Mouse (Mus musculus): ENCODE measurements around the gene Mgarp. TPM values are rescaled to one million over a fixed set of nuclear protein-coding genes. Genes with fewer than 3 reads are reported as not detected.
"Not testable (repeated sequence)": the region's sequence is repeated elsewhere in the genome, so short reads cannot be mapped to it uniquely, and the experiment has no call there.

The Mgarp gene
- not detected in 2 replicates for total RNA-seq (2015)
- not detected in 2 replicates for total RNA-seq (2017)

DNA sequence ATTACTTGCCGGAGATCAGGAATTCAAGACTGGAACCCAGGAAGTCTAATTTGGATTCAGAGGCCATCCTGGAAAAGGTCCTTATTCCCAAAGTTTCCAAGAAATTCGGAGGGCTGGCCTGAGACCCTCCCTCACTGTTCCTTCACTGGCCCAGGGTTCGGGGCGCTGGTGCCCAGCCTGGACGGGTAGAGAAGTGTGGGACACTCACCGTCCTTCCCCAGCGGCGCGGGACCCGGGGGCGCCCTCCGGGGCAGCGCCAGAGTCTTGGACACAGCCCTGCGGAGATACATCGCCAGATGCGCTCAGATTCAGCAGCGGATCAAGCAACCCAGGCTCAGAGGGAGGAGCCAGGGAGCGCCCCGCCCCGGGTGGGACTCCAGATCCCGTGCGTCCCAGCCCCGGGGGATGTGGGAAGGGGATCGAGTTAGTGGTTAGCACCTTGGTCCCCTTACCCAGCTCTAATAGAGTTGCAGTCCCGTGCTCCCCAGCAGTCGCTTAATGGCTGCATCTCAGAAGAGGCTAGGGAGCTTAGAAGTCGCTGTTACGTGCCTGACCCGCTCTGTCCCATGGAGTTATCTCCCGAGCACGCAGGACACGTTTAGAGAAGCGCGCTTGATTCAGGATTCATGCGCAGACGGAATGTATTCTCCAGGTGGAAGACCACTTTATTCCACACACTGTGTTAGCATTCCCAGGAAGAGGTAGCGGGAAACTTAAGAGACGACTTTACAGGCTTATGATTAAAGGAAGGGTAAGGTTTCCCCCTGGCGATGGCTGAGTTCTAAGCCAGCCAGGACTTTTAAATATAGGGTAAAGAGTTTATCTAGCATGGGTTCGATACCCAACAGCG is at the start of gene Mgarp:
TSS of gene Mgarp (minus strand) at position 520 of the 850 bp plus-strand sequence.
- ATAC-seq (ENCODE audit: poor library complexity, severe bottlenecking): peak; percentile 95

DNA sequence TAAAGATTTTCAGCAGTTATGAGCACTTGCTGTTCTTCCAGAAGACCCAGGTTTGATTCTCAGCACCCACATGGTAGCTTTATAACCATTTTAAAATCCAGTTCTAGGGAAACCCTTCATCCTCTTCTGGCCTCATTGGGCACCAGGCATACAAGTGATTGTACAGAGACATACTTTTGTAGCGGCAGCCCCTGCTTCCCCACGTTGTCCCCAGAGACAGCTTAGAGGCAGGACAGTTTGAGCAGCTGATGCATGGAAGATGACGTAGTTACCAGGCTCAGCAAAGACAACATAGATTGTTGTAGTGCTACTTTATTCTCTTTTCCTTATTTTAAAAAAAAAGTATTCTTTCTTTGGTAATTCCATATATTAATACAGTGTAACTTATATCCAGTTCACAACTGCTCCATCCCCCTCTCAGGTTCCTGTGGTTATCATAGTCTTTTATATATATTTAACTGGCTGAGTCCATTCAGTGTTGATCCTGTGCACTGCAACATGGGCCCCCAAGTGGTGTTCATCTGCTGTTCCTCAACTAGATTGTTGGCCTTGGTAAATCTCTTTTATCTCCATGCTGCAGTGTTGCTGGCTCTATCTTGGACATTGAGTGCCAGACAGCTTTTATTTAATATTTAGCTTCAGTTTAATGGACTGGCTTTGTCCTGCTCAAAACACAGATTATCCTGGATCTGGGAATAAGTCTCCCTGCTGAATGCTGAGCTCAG is 38.5 kb upstream of the Mgarp start:
- ATAC-seq (ENCODE audit: poor library complexity, severe bottlenecking): no peak

DNA sequence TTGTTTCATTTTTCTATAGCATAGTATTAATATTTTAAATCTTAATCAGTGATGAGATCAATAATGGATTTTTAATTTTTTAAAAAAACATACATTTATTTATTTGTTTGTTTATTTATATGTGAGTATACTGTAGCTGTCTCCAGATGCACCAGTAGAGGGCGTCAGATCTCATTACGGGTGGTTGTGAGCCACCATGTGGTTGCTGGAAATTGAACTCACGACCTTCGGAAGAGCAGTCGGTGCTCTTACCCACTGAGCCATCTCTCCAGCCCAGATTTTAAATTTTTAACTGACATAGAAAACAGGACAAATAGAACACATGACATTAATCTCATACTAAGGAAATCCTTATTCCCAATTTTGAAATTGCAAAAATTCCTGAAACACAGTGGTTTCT is 37.8 kb upstream of the Mgarp start:
- ATAC-seq (ENCODE audit: poor library complexity, severe bottlenecking): not testable (repeated sequence)

DNA sequence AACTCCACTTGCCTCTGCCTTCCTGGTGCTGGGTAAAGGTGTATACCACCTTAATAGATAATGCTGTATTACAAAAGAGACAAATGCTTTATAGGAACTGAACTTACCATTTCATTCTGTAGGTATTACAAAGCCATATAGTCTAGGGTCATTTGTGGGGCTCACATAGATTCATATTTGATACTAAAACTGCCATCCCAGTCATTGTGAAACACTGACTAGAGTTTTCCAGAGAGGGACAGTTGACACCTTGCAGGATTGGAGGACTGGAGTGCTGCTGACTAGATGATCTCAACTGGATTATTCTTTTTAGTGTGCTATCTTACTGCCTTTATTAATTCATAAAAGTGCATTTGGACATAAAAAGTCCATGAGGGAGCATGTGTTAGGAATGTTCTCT is 28.9 kb upstream of the Mgarp start:
- no peak for ATAC-seq (ENCODE audit: poor library complexity, severe bottlenecking)

DNA sequence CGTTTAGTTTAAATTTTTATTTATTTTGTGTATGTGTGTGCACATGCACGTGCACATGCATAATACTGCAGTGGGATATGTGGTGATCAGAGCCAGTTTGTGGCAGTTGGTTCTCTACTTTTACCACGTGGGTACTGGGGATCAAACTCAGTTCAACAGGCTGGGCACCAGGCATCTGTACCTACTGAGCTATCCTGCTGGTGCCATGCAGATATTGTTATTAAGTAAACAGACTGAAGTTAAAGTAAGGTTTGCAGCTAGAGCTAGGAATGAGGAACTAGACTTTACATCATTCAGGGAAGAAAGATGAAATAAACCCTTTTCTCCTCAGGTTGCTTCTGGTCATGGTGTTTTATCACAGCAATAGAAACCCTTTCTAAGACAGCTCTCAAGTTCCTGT is 25.4 kb upstream of the Mgarp start:
- peak; percentile 84 for ATAC-seq (ENCODE audit: poor library complexity, severe bottlenecking)

DNA sequence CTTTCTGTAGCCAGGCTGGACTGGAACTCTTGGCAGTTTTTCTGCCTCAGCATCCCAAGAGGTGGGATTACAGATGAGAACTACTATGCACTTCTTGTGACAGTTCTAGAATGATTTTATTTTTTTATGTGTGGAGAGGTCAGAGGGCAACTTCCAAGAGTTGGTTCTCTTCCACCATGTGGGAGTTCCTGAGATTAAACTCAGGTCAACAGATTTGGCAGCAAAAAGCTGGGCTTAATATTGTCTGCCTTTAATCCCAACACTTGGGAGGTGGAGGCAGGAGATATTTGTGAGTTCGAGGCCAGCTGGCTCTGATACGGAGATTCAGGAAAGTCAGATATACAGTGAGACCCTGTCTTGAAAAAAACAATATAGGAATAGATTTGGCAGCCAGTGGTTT is 21.4 kb upstream of the Mgarp start:
- ATAC-seq (ENCODE audit: poor library complexity, severe bottlenecking): no peak

DNA sequence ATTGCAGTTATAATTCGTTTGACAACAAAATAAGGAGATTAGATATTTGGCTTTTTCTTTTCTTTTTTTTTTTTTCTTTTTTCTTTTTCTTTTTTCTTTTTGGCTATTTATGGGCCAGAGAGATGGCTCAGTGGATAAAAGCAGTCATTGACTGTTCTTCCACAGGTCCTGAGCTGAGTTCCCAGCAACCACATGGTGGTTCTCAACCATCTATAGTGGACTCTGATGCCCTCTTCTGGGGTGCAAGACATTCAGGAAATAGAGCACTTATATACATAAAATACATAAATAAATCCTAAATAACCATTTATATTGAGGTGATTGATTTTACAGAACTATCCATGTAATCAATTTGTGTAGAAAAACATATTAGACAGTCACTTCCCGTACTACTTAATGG is 20.9 kb upstream of the Mgarp start:
- no peak for ATAC-seq (ENCODE audit: poor library complexity, severe bottlenecking)

DNA sequence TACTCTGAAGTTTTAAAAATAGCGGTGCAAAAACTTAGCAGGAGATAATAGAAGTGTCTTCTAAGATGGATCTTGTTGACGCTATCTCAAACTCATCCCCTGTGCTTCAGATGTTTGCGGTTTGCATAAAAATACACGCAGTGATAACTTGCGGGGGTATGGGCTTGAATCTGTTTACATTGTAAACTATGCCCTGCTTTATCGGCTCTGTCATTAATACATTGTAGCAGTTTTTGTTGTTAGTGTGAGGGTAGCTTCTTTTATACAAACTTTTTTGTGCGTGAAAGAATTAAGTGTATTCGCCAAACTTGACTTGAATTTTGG is 20.6 kb upstream of the Mgarp start:
- no peak for ATAC-seq (ENCODE audit: poor library complexity, severe bottlenecking)

DNA sequence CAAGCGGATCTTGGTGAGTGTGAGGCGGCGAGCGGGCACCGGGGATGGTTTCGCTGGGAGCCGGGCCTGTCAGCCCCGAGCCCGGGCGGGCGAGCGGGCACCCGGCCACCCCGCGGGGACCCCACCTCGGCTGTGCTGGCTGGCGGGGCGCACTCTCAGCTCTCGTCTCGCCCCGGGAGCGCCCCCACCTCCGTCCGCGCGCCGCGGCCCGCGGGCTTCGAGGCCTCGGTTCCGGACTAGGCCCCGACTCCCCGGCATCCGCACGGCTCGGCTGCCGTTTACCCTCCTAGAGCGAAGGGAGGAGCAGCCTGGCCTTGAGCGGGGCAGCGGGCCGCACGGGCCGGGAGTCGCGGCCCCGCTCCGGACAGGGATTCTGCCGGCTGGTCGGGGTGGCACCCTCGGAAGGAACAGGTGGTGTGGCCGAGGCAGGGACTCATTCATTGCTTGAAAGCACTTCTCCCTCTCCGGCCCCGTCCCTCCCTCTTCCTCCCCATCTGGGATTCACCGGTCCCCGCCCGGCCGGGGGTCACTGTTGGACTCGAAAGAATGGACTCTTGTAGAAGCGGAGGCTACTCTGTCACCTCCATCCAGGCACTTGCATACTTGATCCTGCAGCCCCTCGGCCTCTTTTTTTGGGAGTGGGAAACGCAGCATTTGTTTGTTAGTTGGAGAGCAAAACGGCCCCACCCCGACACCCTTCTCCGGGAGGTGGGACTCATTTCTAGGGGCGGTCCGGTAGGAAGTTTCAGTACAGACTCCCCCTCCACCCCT is 20.0 kb upstream of the Mgarp start:
- peak; percentile 29 for ATAC-seq (ENCODE audit: poor library complexity, severe bottlenecking)

DNA sequence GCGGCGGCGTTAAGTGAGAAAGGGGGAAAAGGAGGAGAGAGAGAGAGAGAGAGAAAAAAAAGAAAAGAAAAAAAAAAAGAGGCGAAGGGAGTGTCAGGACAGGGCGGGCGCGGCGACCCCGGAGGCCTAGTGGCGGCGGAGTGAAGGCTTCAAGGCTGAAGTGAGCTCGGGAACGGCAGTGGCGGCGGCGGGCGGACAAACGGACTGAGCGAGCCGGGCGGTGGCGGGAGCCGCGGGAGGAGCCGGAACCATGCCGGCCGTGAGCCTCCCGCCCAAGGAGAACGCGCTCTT is 19.5 kb upstream of the Mgarp start:
- ATAC-seq (ENCODE audit: poor library complexity, severe bottlenecking): peak; percentile 46

DNA sequence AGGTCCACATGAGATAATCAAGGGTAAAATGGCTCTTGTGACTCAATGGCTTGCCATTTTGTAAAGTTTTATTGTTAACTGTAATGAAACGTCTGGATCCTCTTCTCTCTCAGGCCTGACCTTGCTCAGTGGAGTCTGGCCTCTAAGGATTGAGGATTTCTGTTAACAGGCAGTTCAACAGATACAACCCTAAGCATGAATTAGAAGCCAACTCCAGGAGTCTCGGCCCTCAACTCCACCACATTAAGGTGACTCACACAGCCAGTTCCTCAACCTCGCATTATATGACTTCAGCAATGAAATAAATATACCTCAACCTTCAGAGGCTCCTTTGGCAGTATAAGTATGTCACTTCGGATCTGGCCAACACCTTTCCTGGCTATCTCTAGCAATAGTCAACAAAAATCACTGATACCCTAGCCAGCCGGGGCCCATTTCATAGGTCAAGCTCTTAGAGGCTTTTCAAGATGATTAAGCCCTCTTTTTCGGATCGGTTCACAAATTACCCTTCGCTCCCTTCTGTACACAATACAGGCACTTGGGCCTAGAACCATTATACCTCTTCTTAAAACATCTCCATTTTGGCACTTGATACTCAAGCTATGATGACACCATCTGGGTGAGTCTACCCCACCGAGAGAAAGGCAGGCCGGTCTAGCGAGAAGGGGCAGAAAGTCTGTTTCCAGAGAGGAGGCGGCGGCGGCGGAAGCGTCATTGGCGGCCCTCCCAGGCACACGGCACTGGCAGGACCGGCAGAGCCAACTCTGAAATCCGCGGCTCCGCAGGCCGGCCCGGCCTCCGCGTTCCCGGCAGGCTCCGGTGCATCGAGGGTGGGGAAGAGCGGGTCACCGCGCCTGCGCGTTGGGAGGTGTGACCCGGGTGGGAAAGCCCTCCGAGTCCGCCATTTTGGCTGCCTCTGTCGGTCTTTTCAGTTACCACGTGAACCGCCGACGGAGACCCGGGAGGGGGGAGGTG is 18.8 kb upstream of the Mgarp start, which contains the start of gene Naa15:
TSS of gene Naa15 (plus strand) at position 51 of the 975 bp plus-strand sequence.
- ATAC-seq (ENCODE audit: poor library complexity, severe bottlenecking): peak; percentile 91

DNA sequence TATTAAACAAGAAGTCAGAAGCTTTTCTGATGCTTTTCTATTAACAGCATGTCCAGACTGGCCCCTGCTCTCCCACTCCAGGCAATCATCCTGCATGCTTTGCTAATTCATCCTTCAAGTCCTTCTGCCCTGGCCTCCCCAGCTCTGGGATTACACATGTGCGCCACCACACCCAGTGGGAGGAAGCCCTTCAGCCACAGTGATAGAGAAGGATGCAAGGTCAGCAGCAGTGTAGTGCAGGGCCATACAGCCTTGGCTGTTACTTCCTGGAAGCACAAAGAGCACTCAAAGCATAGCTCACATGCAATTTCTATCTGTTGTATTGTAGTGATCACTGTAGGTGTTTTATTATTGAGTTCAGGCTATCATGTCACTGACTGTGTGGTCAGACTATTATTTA is 16.7 kb upstream of the Mgarp start:
- no peak for ATAC-seq (ENCODE audit: poor library complexity, severe bottlenecking)

DNA sequence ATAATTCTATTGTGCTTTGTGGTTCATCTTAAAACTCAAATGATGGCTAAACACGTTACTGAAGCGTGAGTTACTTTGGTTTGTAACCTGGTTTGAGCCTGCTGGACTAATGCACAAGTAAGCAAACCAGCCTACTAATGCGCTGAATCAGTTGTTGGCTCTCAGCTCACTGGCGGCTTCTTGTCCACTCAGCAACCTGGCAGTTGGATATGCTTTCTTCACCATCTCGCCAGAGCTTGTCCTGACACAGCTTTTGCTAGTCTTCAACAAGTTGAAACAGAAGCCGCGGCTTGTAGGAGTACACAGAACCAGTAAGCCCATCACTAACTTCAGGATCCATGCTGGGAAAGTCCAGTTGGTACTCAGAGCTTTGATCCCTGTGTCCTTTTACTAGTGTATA is 15.9 kb upstream of the Mgarp start:
- no peak for ATAC-seq (ENCODE audit: poor library complexity, severe bottlenecking)

DNA sequence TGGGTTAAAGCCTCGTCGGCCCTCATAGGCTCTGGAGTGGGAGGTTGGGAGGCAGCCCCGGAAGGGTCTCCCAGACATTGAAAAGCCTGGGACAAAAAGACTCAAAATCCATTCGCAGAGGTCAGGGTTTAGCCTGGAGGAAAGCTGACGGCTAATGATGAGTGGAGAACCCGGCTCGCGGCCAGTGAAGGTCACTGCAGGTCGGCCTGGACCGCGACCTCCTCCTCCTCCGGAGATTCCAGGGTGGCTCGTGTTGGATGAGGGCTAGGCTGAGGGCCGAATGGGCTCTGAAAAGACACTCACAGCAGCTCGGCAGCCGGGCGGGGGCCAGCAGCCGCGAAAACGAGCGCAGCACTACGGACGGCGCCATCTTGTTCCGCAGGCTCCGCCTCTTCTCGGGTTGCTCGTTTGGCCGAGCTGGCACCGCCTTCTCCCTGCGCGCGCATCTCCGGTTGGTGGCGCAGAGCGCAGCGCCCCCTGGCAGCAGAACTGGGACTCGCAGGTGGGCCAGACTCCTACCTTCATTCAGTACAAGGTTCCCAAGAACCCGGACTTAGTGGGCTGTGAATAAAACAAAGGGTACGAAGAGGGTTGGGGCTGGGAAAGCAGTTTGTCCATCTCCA is 12.1 kb upstream of the Mgarp start, which contains the start of gene Ndufc1:
TSS of gene Ndufc1 (minus strand) at position 428 of the 623 bp plus-strand sequence.
- peak; percentile 99 for ATAC-seq (ENCODE audit: poor library complexity, severe bottlenecking)

DNA sequence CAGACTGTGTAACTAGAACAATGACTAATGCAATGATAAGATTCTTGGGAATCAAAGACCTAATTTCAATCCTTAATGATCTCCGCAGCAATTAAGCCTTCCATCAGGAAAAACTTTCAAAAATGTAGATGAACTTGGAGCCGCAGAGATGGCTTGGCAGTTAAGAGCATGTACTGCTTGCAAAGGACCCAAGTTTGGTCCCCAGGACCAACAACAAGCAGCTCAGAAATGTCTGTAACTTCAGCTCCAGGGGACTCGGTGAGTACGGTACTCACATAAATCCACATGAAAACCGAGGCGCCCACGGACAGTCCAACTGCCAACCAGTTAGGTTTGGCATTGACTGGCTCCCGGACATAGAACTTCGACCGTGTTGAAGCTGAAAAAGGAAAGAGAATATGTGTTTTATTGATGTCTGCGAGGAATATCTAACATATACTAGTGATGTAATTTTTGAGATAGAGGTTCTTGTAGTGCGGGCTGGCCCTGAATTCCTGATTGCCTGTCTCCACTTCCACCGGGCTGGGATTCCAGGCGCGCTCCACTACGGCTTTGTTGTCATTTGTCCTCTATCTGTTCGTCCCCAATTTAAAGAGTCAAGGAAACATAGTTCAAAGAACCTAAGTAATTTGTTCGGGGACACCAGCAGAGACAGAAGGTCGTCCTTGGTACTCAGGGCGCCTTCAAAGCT is 11.5 kb upstream of the Mgarp start:
- ATAC-seq (ENCODE audit: poor library complexity, severe bottlenecking): peak; percentile 11; the same call in 1 of the 2 replicates

DNA sequence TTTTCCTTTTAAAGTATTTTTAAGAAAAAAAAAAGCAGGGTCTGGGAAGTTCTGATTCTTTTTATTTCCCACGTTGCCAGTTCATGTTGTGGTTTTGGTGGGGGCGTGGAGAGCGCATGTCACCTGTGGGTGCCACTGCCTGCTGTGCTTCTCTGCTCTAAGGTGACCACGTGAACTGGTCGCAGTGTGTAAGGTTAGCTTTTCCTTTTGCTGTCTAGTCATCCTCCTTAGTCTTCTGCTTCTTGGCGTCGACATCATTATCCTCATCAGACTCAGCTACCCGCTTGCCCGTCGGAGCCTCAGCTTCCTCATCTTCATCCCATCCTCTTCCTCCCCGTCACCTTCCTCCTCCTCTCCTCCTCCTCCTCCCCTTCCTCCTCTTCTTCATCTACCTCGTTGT is 6.1 kb upstream of the Mgarp start:
- no peak for ATAC-seq (ENCODE audit: poor library complexity, severe bottlenecking)

DNA sequence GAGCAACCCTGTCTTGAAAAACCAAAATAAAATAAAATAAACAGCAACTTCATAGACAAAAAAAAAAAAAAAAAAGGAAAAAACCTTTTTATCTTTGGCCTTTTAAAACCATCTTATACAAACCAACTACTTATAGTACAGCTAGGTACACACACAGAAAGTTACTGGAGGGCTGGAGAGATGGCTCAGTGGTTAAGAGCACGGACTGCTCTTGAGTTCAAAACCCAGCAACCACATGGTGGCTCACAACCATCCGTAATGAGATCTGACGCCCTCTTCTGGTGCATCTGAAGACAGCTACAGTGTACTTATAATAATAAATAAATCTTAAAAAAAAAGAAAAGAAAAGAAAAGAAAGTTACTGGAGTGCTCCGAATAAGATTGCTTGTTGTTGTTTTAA is 5.5 kb upstream of the Mgarp start:
- not testable (repeated sequence) for ATAC-seq (ENCODE audit: poor library complexity, severe bottlenecking)

DNA sequence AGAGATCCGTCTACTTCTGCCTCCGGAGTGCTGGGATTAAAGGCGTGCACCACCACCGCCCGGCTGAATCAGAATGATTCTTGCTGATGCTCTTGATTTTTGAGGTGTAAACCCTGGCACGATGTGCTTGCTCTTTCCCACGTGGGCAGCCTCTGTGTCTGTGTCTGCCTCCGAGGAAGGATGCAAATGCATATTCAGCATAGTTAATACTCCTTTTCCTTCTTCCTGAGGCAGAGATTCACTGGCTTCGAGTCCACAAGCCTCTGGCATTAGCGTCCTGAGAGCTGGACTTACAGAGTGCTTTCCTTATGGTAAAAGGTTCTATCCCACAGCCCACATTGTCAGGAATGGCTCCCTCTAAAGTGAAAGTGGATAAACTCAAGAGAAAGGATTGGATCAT is 4.1 kb upstream of the Mgarp start:
- no peak for ATAC-seq (ENCODE audit: poor library complexity, severe bottlenecking)

DNA sequence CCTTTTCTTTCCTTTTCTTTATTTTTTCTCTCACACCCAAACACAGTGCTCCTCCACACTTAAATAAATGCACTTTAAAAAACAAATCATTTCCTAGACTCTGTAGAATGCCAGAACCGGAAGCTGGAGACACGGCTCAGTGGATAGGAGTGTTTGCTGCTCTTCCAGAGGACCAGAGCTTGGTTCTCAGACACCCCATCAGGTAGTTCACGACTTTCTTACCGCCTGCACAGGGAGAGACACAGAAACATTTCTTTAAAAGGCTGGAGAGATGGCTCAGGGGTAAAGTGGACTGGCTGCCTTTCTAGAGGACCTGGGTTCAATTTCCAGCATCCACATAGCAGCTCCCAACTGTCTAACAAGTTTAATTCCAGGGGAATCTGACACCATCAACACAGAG is 3.0 kb upstream of the Mgarp start:
- no peak for ATAC-seq (ENCODE audit: poor library complexity, severe bottlenecking)

Data from megakaryocyte, adult 5-6 weeks (primary cell).